8 mouse cellular contexts compared by ENCODE assay signal in genomic region chr3:88553880-88554586, GRCm38 (mm10). TPM values are rescaled to one million over a fixed set of nuclear protein-coding genes. Genes with fewer than 3 reads are reported as not detected.
A peak's percentile ranks its signal among the peaks of the same experiment; 100 is the strongest.
DNase-seq lines count a peak whose midpoint lies in the region; ATAC-seq and TF ChIP-seq lines count a peak whose summit lies in the region.

No protein-coding gene starts in this region.

- H3K27me3 ChIP-seq in forebrain, embryonic 10.5 days (ENCODE audit: poor library complexity, severe bottlenecking): no peaks in the 10 kb centered on the region
- H3K27me3 ChIP-seq in lung, embryonic 14.5 days (ENCODE audit: insufficient read depth, low read length): no peaks in the 10 kb centered on the region

- peak overlapping the region; percentile 97 for H3K27ac ChIP-seq in forebrain, embryonic 10.5 days
- peak overlapping the region; percentile 99 for H3K27ac ChIP-seq in lung, embryonic 14.5 days (ENCODE audit: low read depth)

- peak overlapping the region; percentile 70 for H3K4me3 ChIP-seq in forebrain, embryonic 10.5 days
- peak overlapping the region; percentile 91 for H3K4me3 ChIP-seq in lung, embryonic 14.5 days (ENCODE audit: low read depth, low read length)

- H3K4me1 ChIP-seq in forebrain, embryonic 10.5 days: peaks cover 44% of the 10 kb centered on the region
- 0 out of 2 replicates have a peak, but pooled peaks cover 7% of the 10 kb centered on the region for H3K4me1 ChIP-seq in lung, embryonic 14.5 days (ENCODE audit: insufficient read depth)

- H3K9ac ChIP-seq in lung, embryonic 14.5 days: peak overlapping the region; percentile 88

- H3K36me3 ChIP-seq in forebrain, embryonic 10.5 days (replicated peaks): peaks cover 47% of the 10 kb centered on the region
- peaks cover 37% of the 10 kb centered on the region for H3K36me3 ChIP-seq in lung, embryonic 14.5 days (ENCODE audit: insufficient read depth)

- peak; percentile 12 for ATAC-seq in inflammation-experienced regulatory T-cells, adult 6 months
- ATAC-seq in lung, embryonic 14.5 days (ENCODE audit: insufficient read depth): peak; percentile 50

- no peak for TF ChIP-seq CTCF in lung, embryonic 14.5 days (IDR thresholded peaks at IDR 0.05; ENCODE audit: low read depth)

- H3K9me3 ChIP-seq in forebrain, embryonic 10.5 days: no peaks in the 10 kb centered on the region
- no peaks in the 10 kb centered on the region for H3K9me3 ChIP-seq in lung, embryonic 14.5 days (ENCODE audit: low read depth, low read length)

- WGBS in forebrain, embryonic 10.5 days: under 1% methylated on average over 41 of the region's 41 CpGs
- under 1% methylated on average over 41 of the region's 41 CpGs for WGBS in lung, embryonic 14.5 days

- peak; percentile 60 for DNase-seq in kidney, adult 18-20 months
- DNase-seq in kidney, adult 8-10 months: no peak
- peak; percentile 69 for DNase-seq in ZHBTc4 (ENCODE audit: low read depth, low spot score)
- no peak for DNase-seq in forebrain, embryonic 10.5 days (ENCODE audit: extremely low spot score, low spot score)
- DNase-seq in lung, embryonic 14.5 days: peak; percentile 66
- DNase-seq in right cerebral cortex, postnatal 14 days: peak; percentile 63
- DNase-seq in urinary bladder, adult 2 months (ENCODE audit: low spot score): no peak

- H3K4me2 ChIP-seq in lung, embryonic 14.5 days: peak overlapping the region; percentile 92

RNA-seq across cellular contexts. Expression of gene Ubqln4, which starts 0.5 kb away (rescaled TPM):
- polyA plus RNA-seq in forebrain, embryonic 10.5 days (2016; fragmentation: Nextera tagmentation; extraction: Ambion mirVana): 73.4 and 77.4 TPM in 2 replicates
- polyA plus RNA-seq in inflammation-experienced regulatory T-cells, adult 6 months (2017; shearing (Covaris generic)): 10 to 100 TPM in 2 of 3 experiments, 1 to 10 TPM in 1; 9.8 to 15.5 (median 12.1) TPM
- 64.9 and 68.5 TPM in 2 replicates for polyA plus RNA-seq in lung, embryonic 14.5 days (2014; fragmentation: Nextera tagmentation; extraction: Ambion mirVana)
- 36.9 and 38.6 TPM in 2 replicates for polyA plus RNA-seq in urinary bladder, adult 2 months (2012; rRNA removed)

RNA-seq across cellular contexts. Expression of gene Lamtor2, which starts 1.2 kb away (rescaled TPM):
- 172 and 174 TPM in 2 replicates for polyA plus RNA-seq in forebrain, embryonic 10.5 days (2016; fragmentation: Nextera tagmentation; extraction: Ambion mirVana)
- 100 to 1,000 TPM; 149 to 189 (median 187) TPM for polyA plus RNA-seq in inflammation-experienced regulatory T-cells, adult 6 months (2017; shearing (Covaris generic))
- polyA plus RNA-seq in lung, embryonic 14.5 days (2014; fragmentation: Nextera tagmentation; extraction: Ambion mirVana): 77.6 and 93.9 TPM in 2 replicates
- 124 and 134 TPM in 2 replicates for polyA plus RNA-seq in urinary bladder, adult 2 months (2012; rRNA removed)

RNA-seq across cellular contexts. Expression of gene Rab25, which starts 5.9 kb away (rescaled TPM):
- polyA plus RNA-seq in forebrain, embryonic 10.5 days (2016; fragmentation: Nextera tagmentation; extraction: Ambion mirVana): 2.8 and 4.0 TPM in 2 replicates
- polyA plus RNA-seq in inflammation-experienced regulatory T-cells, adult 6 months (2017; shearing (Covaris generic)): not detected
- 21.3 and 22.1 TPM in 2 replicates for polyA plus RNA-seq in lung, embryonic 14.5 days (2014; fragmentation: Nextera tagmentation; extraction: Ambion mirVana)
- 135 and 174 TPM in 2 replicates for polyA plus RNA-seq in urinary bladder, adult 2 months (2012; rRNA removed)

RNA-seq across cellular contexts. Expression of gene Ssr2, which starts 21.6 kb away (rescaled TPM):
- polyA plus RNA-seq in forebrain, embryonic 10.5 days (2016; fragmentation: Nextera tagmentation; extraction: Ambion mirVana): 174 and 188 TPM in 2 replicates
- polyA plus RNA-seq in inflammation-experienced regulatory T-cells, adult 6 months (2017; shearing (Covaris generic)): 100 to 1,000 TPM; 131 to 197 (median 161) TPM
- polyA plus RNA-seq in lung, embryonic 14.5 days (2014; fragmentation: Nextera tagmentation; extraction: Ambion mirVana): 278 and 285 TPM in 2 replicates
- polyA plus RNA-seq in urinary bladder, adult 2 months (2012; rRNA removed): 128 and 150 TPM in 2 replicates

RNA-seq across cellular contexts. Expression of gene Mex3a, which starts 21.8 kb away (rescaled TPM):
- 27.4 and 28.6 TPM in 2 replicates for polyA plus RNA-seq in forebrain, embryonic 10.5 days (2016; fragmentation: Nextera tagmentation; extraction: Ambion mirVana)
- under 1 TPM; 0.17 to 0.20 (median 0.18) TPM for polyA plus RNA-seq in inflammation-experienced regulatory T-cells, adult 6 months (2017; shearing (Covaris generic))
- polyA plus RNA-seq in lung, embryonic 14.5 days (2014; fragmentation: Nextera tagmentation; extraction: Ambion mirVana): 25.0 and 25.4 TPM in 2 replicates
- polyA plus RNA-seq in urinary bladder, adult 2 months (2012; rRNA removed): 1.7 and 1.8 TPM in 2 replicates

Comparison
In these comparisons a context has a peak if more than half of its experiments do, and no peak if none do; other contexts are left out.
1. DNase-seq: peak in kidney, adult 18-20 months (single experiment), ZHBTc4 (single experiment), lung, embryonic 14.5 days (single experiment) and right cerebral cortex, postnatal 14 days (single experiment); none in kidney, adult 8-10 months (0 of 2), forebrain, embryonic 10.5 days (single experiment) and urinary bladder, adult 2 months (single experiment).